Mouse (Mus musculus) liver, embryonic 13.5 days (tissue): ENCODE results near the gene Hao2. TPM values are rescaled to one million over a fixed set of nuclear protein-coding genes. Genes with fewer than 3 reads are reported as not detected.

Source experiments
- ATAC-seq: fragments of 200-750 bp; cut with Nextera tagmentation; 2 replicates; pipeline ENCODE4 v1.8.0; 2017; ENCODE audit warnings: low read depth, mild to moderate bottlenecking, moderate number of reproducible peaks, moderate library complexity
- DNase-seq: peaks from one replicate; pipeline ENCODE4 v3.0.0; 2022
- H3K27ac ChIP-seq: fragments of 300-500 bp; sonication (generic); 2 replicates; pipeline ENCODE4 v1.5.1; 2015; ENCODE audit warnings: moderate library complexity, mild to moderate bottlenecking, inconsistent platforms
- H3K27me3 ChIP-seq: fragments of 300-500 bp; sonication (generic); 2 replicates; pipeline ENCODE4 v1.6.1; 2015; ENCODE audit warnings: mild to moderate bottlenecking, inconsistent platforms
- H3K36me3 ChIP-seq: fragments of 300-500 bp; sonication (generic); 2 replicates; pipeline ENCODE4 v1.6.1; 2015; ENCODE audit warnings: mild to moderate bottlenecking, inconsistent platforms
- H3K4me1 ChIP-seq: fragments of 300-500 bp; sonication (generic); replicated peaks from 2 replicates; pipeline ENCODE4 v1.6.1; 2015; ENCODE audit warnings: inconsistent platforms
- H3K4me2 ChIP-seq: fragments of 300-500 bp; sonication (generic); 2 replicates; pipeline ENCODE4 v1.6.1; 2015; ENCODE audit warnings: inconsistent platforms, mild to moderate bottlenecking, moderate library complexity
- H3K4me3 ChIP-seq: fragments of 300-500 bp; sonication (generic); replicated peaks from 2 replicates; pipeline ENCODE4 v1.5.1; 2015; ENCODE audit warnings: mild to moderate bottlenecking, inconsistent platforms
- H3K9ac ChIP-seq: fragments of 300-500 bp; sonication (generic); 2 replicates; pipeline ENCODE4 v1.6.1; 2015; ENCODE audit warnings: mild to moderate bottlenecking, inconsistent platforms
- H3K9me3 ChIP-seq: fragments of 300-500 bp; sonication (generic); replicated peaks from 2 replicates; pipeline ENCODE4 v1.6.1; 2016; ENCODE audit warnings: inconsistent platforms
- WGBS: fragments of 180-500 bp; shearing (Covaris S2); methylation state at CpG from one replicate; pipeline ENCODE4 v1.1.7; 2015; ENCODE audit not compliant: insufficient replicate concordance; 5-methylcytosine and 5-hydroxymethylcytosine counted together
- polyA plus RNA-seq: library from polyadenylated mRNA; unstranded; fragments of >200 nt; fragmentation: Nextera tagmentation; extraction: Ambion mirVana; gene quantifications from 2 replicates; pipeline ENCODE4 v1.2.1, GENCODE M21; 2015

The Hao2 gene
- polyA plus RNA-seq, 1 experiment from 2014 or later = 2.5 TPM

DNA sequence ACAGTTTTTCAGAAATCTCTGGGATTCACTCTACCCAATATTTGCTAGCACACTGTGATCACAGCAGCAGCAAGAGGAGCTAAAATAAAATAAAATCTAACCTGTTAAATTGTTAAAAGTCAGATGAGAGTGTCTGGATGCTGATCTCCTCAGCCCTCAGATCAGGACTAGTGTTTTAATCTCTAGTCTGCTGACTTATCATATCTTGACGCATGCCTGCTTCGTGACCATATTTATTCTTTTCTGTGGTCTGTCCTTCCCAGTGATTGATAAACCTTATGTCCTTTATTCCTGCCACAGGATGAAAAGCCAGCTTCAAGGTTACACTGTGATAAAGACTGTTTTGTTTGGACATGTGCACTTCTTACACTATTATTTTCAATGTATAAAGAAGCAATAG is 35.0 kb downstream of the Hao2 start:
- Histone ChIP-seq H3K27me3 (no peaks in the 10 kb centered on the region), H3K9ac (peak overlapping the region; percentile 47; the same call in 1 of the 2 replicates), H3K4me2 (peak overlapping the region; percentile 42; the same call in 1 of the 2 replicates), H3K4me1 (peaks cover 51% of the 10 kb centered on the region), H3K4me3 (no peak overlapping the region), H3K36me3 (no peaks in the 10 kb centered on the region), H3K9me3 (no peaks in the 10 kb centered on the region), H3K27ac (peak overlapping the region; percentile 90)
- DNase-seq (no peak), ATAC-seq (no peak)
- WGBS = 27% methylated on average over 2 of the region's 2 CpGs

DNA sequence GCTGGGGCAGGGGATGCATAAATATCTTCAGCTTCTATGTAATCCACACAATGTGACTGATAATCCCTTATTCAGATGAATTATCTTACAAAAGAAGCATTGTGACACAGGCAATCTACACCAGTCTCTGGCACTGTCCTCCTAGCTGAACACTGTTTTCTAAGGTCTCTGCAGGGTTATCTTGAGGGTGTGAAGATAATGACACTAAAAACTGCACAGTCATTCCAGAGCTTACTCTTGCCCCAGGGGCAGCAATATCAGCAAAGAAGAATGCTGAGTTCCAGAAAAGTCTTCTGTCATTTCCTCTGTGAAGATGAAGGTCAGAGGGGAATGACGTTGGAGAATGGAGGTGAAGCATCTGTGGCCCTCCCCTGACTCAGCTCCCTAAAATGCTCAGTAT is 36.1 kb downstream of the Hao2 start:
- WGBS = 15% methylated on average over 1 of the region's 1 CpGs
- H3K27ac ChIP-seq = peak overlapping the region; percentile 90
- peak overlapping the region; percentile 42 for H3K4me2 ChIP-seq
- no peaks in the 10 kb centered on the region for H3K27me3 ChIP-seq
- H3K36me3 ChIP-seq = no peaks in the 10 kb centered on the region
- H3K9me3 ChIP-seq = no peaks in the 10 kb centered on the region
- H3K4me1 ChIP-seq = peaks cover 53% of the 10 kb centered on the region
- no peak overlapping the region for H3K4me3 ChIP-seq
- ATAC-seq = peak; percentile 83
- H3K9ac ChIP-seq = peak overlapping the region; percentile 49
- peak; percentile 48 for DNase-seq

DNA sequence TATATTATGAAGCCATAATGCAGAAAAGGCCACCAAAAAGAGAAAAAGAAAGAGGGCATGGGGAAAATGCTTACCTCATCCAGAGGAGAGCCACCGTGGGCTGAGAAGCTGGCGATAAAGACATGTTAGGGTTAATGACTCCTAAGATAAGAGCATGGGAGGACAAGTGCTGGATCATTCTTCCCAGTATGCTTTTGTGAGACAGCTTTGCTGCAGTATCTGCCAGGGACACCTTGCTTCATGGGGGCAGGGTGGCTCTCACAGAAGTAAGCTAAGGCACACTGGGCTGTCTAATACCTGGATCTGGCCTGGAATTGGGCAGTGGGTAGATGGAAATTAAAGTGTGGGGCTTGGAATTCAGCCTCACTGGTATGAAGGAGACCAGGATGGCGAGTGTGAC is 37.9 kb downstream of the Hao2 start:
- peak overlapping the region; percentile 90 for H3K27ac ChIP-seq
- ATAC-seq = peak; percentile 96
- H3K9me3 ChIP-seq = no peaks in the 10 kb centered on the region
- H3K4me3 ChIP-seq = no peak overlapping the region
- H3K9ac ChIP-seq = peak overlapping the region; percentile 57
- peaks cover 56% of the 10 kb centered on the region for H3K4me1 ChIP-seq
- H3K27me3 ChIP-seq = no peaks in the 10 kb centered on the region
- no peaks in the 10 kb centered on the region for H3K36me3 ChIP-seq
- peak overlapping the region; percentile 51 for H3K4me2 ChIP-seq
- WGBS = 41% methylated on average over 3 of the region's 3 CpGs
- DNase-seq = peak; percentile 79

- no peak overlapping the region for H3K4me2 ChIP-seq
- ATAC-seq (no peak), DNase-seq (no peak)
- no peaks in the 10 kb centered on the region for H3K9me3 ChIP-seq
- 0 out of 2 replicates have a peak overlapping the region, but pooled peaks have one; percentile 76 for H3K27ac ChIP-seq
- no peak overlapping the region for H3K9ac ChIP-seq
- H3K4me1 ChIP-seq = peaks cover 65% of the 10 kb centered on the region
- H3K4me3 ChIP-seq = no peak overlapping the region
- H3K27me3 ChIP-seq = no peaks in the 10 kb centered on the region
- H3K36me3 ChIP-seq = no peaks in the 10 kb centered on the region
- WGBS = 18% methylated on average over 1 of the region's 1 CpGs
Observed at GRCm38 (mm10) chr3:98853685-98854084, 39.4 kb downstream of the Hao2 start.

- H3K4me2 ChIP-seq = no peak overlapping the region
- H3K9me3 ChIP-seq = no peaks in the 10 kb centered on the region
- 73% methylated on average over 3 of the region's 3 CpGs for WGBS
- no peak overlapping the region for H3K9ac ChIP-seq
- DNase-seq = no peak
- ATAC-seq = no peak
- peaks cover 66% of the 10 kb centered on the region for H3K4me1 ChIP-seq
- no peaks in the 10 kb centered on the region for H3K27me3 ChIP-seq
- no peak overlapping the region for H3K27ac ChIP-seq
- H3K36me3 ChIP-seq = no peaks in the 10 kb centered on the region
- no peak overlapping the region for H3K4me3 ChIP-seq
Observed at GRCm38 (mm10) chr3:98853051-98853450, 40.0 kb downstream of the Hao2 start.

- WGBS = 68% methylated on average over 6 of the region's 6 CpGs
- peaks cover 65% of the 10 kb centered on the region for H3K4me1 ChIP-seq
Observed at GRCm38 (mm10) chr3:98852631-98853030, 40.4 kb downstream of the Hao2 start.

DNA sequence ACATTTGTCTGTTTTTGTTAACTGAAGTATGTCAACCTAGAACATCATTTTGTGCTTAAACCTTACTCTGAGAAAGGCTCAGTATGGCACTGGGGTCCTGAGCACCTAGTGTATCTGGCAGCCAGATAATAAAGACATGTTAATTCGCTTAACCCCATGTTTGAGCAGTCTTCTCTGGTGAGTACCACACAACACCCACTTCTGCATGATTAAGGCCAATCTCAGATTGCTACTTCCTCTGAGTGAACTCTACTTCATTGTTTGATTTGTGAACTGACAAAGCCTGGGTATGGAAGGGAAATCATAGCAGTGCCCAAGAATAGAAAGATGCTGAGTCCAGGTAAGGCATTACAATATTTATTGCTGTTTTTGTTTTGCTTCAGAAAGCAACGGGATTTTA is 41.2 kb downstream of the Hao2 start:
- H3K27me3 ChIP-seq = no peaks in the 10 kb centered on the region
- H3K27ac ChIP-seq = no peak overlapping the region
- DNase-seq (no peak), ATAC-seq (no peak)
- no peaks in the 10 kb centered on the region for H3K9me3 ChIP-seq
- H3K9ac ChIP-seq = no peak overlapping the region
- 58% methylated on average over 2 of the region's 2 CpGs for WGBS
- H3K4me2 ChIP-seq = no peak overlapping the region
- H3K4me1 ChIP-seq = peaks cover 57% of the 10 kb centered on the region
- no peak overlapping the region for H3K4me3 ChIP-seq
- H3K36me3 ChIP-seq = no peaks in the 10 kb centered on the region

More at GRCm38 (mm10) chr3:98852631-98853030, 40.4 kb downstream of the Hao2 start:
- DNase-seq (no peak), ATAC-seq (no peak)
- H3K9me3 ChIP-seq = no peaks in the 10 kb centered on the region
- H3K9ac ChIP-seq = no peak overlapping the region
- H3K36me3 ChIP-seq = no peaks in the 10 kb centered on the region
- no peak overlapping the region for H3K4me3 ChIP-seq
- H3K4me2 ChIP-seq = no peak overlapping the region
- H3K27me3 ChIP-seq = no peaks in the 10 kb centered on the region
- no peak overlapping the region for H3K27ac ChIP-seq

- no peaks in the 10 kb centered on the region for H3K9me3 ChIP-seq
- H3K27me3 ChIP-seq = no peaks in the 10 kb centered on the region
- DNase-seq = no peak
- no peak overlapping the region for H3K27ac ChIP-seq
- WGBS = 66% methylated on average over 5 of the region's 5 CpGs
- no peak overlapping the region for H3K4me3 ChIP-seq
- H3K4me1 ChIP-seq = peaks cover 43% of the 10 kb centered on the region
- no peaks in the 10 kb centered on the region for H3K36me3 ChIP-seq
- H3K9ac ChIP-seq = no peak overlapping the region
- H3K4me2 ChIP-seq = no peak overlapping the region
- no peak for ATAC-seq
Observed at GRCm38 (mm10) chr3:98850262-98850661, 42.8 kb downstream of the Hao2 start.

- no peak for DNase-seq
- Histone ChIP-seq H3K27me3 (no peaks in the 10 kb centered on the region), H3K4me2 (no peak overlapping the region), H3K9ac (no peak overlapping the region), H3K4me3 (no peak overlapping the region), H3K9me3 (no peaks in the 10 kb centered on the region), H3K4me1 (peaks cover 33% of the 10 kb centered on the region), H3K36me3 (no peaks in the 10 kb centered on the region), H3K27ac (no peak overlapping the region)
- ATAC-seq = peak; percentile 77
- WGBS = 76% methylated on average over 1 of the region's 1 CpGs
Observed at GRCm38 (mm10) chr3:98848898-98849297, 44.1 kb downstream of the Hao2 start.

Other genes starting within 250 kb of the Hao2 start
- not detected in 2 replicates for gene Hsd3b2, start 168.7 kb downstream of the Hao2 start, polyA plus RNA-seq
- 0.54 and 1.3 TPM in 2 replicates for gene Hsd3b3, start 130.1 kb downstream of the Hao2 start, polyA plus RNA-seq
- 15.0 and 15.5 TPM in 2 replicates for gene Hsd3b6, start 78.8 kb downstream of the Hao2 start, polyA plus RNA-seq
- gene Hsd3b1, start 33.4 kb downstream of the Hao2 start, polyA plus RNA-seq = 14.1 and 16.8 TPM in 2 replicates
- 2.9 and 3.2 TPM in 2 replicates for gene Wars2, start 247.8 kb upstream of the Hao2 start, polyA plus RNA-seq